ENCODE assay signal across 24 mouse cellular contexts in the genomic region with DNA sequence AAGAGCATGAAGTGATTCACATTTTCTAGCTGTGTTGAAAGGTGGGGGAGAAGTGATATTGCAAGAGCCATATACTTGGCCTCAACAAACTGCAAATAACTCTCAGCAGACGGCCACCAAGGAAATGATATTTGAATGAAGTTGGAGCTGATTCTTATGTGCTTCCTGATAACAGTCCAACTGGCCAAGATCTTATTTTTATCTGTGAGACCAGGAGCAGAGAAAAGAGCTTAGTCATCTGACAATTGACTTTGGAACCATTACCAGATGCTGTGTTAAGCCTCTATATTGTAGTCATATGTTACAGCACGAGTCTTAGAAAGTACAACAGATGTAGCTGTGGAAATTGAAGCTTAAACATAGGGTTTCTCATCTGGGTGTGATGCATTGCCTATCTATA.
DNase-seq lines count a peak whose midpoint lies in the region; ATAC-seq and TF ChIP-seq lines count a peak whose summit lies in the region.
"Had no signal": no experiment of that assay in that cellular context is flagged by ENCODE, and none has a peak within 500 bp of the region (broad histone marks: within the 10 kb centered on the region; RNA-seq: fewer than 3 reads in every experiment).

No protein-coding gene starts in this region.

- H3K27ac ChIP-seq in embryonic facial prominence, embryonic 14.5 days (replicated peaks; ENCODE audit: low read depth, low read length) = no peak overlapping the region
- H3K27ac ChIP-seq in embryonic facial prominence, embryonic 10.5 days (replicated peaks) = no peak overlapping the region
- H3K27ac ChIP-seq in liver, embryonic 12.5 days = no peak overlapping the region
- H3K27ac ChIP-seq in liver, postnatal 0 days (ENCODE audit: low read depth) = no peak overlapping the region
- H3K27ac ChIP-seq in liver, embryonic 13.5 days = no peak overlapping the region
- no peak overlapping the region for H3K27ac ChIP-seq in hindbrain, embryonic 12.5 days
- H3K27ac ChIP-seq: forebrain, embryonic 13.5 days; hindbrain, embryonic 13.5 days; midbrain, embryonic 15.5 days; stomach, embryonic 15.5 days had no signal

- WGBS in embryonic facial prominence, embryonic 14.5 days = 52% methylated on average over 2 of the region's 2 CpGs
- 73% methylated on average over 2 of the region's 2 CpGs for WGBS in embryonic facial prominence, embryonic 10.5 days
- WGBS in liver, embryonic 12.5 days (ENCODE audit: insufficient replicate concordance) = 29% methylated on average over 2 of the region's 2 CpGs
- whole genome bisulfite sequencing in liver, postnatal 0 days (ENCODE audit: insufficient replicate concordance) = 45% methylated on average over 2 of the region's 2 CpGs
- 24% methylated on average over 2 of the region's 2 CpGs for WGBS in liver, embryonic 13.5 days (ENCODE audit: insufficient replicate concordance)
- WGBS in hindbrain, embryonic 12.5 days = 83% methylated on average over 2 of the region's 2 CpGs

- H3K9me3 ChIP-seq in embryonic facial prominence, embryonic 14.5 days (ENCODE audit: control insufficient read depth, low read length) = no peaks in the 10 kb centered on the region
- H3K9me3 ChIP-seq in embryonic facial prominence, embryonic 10.5 days = no peaks in the 10 kb centered on the region
- H3K9me3 ChIP-seq in liver, embryonic 12.5 days (replicated peaks) = no peaks in the 10 kb centered on the region
- H3K9me3 ChIP-seq in liver, postnatal 0 days (ENCODE audit: low read length) = no peaks in the 10 kb centered on the region
- no peaks in the 10 kb centered on the region for H3K9me3 ChIP-seq in liver, embryonic 13.5 days (replicated peaks)
- H3K9me3 ChIP-seq in hindbrain, embryonic 12.5 days (replicated peaks) = no peaks in the 10 kb centered on the region
- H3K9me3 ChIP-seq: forebrain, embryonic 13.5 days; hindbrain, embryonic 13.5 days; megakaryocyte, embryonic 14.5 days; midbrain, embryonic 15.5 days; stomach, embryonic 15.5 days had no signal

- no peak for TF ChIP-seq CTCF in liver, postnatal 0 days (IDR thresholded peaks at IDR 0.05; ENCODE audit: low read depth)

- no peaks in the 10 kb centered on the region for H3K36me3 ChIP-seq in embryonic facial prominence, embryonic 14.5 days (ENCODE audit: control insufficient read depth, insufficient read depth, low read length)
- H3K36me3 ChIP-seq in embryonic facial prominence, embryonic 10.5 days (replicated peaks) = no peaks in the 10 kb centered on the region
- no peaks in the 10 kb centered on the region for H3K36me3 ChIP-seq in liver, embryonic 12.5 days
- no peaks in the 10 kb centered on the region for H3K36me3 ChIP-seq in liver, postnatal 0 days (replicated peaks; ENCODE audit: insufficient read depth, low read length)
- H3K36me3 ChIP-seq in liver, embryonic 13.5 days = no peaks in the 10 kb centered on the region
- no peaks in the 10 kb centered on the region for H3K36me3 ChIP-seq in hindbrain, embryonic 12.5 days
- H3K36me3 ChIP-seq: hindbrain, embryonic 13.5 days; midbrain, embryonic 15.5 days; stomach, embryonic 15.5 days had no signal

- H3K4me2 ChIP-seq in embryonic facial prominence, embryonic 14.5 days (ENCODE audit: low read depth, low read length) = no peak overlapping the region
- H3K4me2 ChIP-seq in liver, embryonic 12.5 days = no peak overlapping the region
- no peak overlapping the region for H3K4me2 ChIP-seq in liver, postnatal 0 days (ENCODE audit: low read depth, low read length)
- no peak overlapping the region for H3K4me2 ChIP-seq in liver, embryonic 13.5 days
- H3K4me2 ChIP-seq in hindbrain, embryonic 12.5 days (replicated peaks) = no peak overlapping the region
- H3K4me2 ChIP-seq: forebrain, embryonic 13.5 days; heart, embryonic 11.5 days; hindbrain, embryonic 13.5 days; midbrain, embryonic 15.5 days; stomach, embryonic 15.5 days had no signal

- peak; percentile 26 for DNase-seq in embryonic facial prominence, embryonic 14.5 days (ENCODE audit: low spot score)
- no peak for DNase-seq in embryonic facial prominence, embryonic 10.5 days (ENCODE audit: low spot score)
- DNase-seq in liver, postnatal 0 days = no peak
- no peak for DNase-seq in liver, embryonic 13.5 days
- DNase-seq in embryo, embryonic 10.5 days (ENCODE audit: low spot score) = no peak
- DNase-seq in cerebellum, postnatal 4 days (ENCODE audit: low spot score in 2 of 2) = no peak
- DNase-seq: adrenal gland, adult 8-10 months; cerebellum, postnatal 10 days; heart, postnatal 10 days; kidney, adult 2 months; kidney, postnatal 10 days; left cerebral cortex, postnatal 4 days; lung, adult 18-20 months; lung, postnatal 14 days had no signal

- no peaks in the 10 kb centered on the region for H3K4me1 ChIP-seq in embryonic facial prominence, embryonic 14.5 days (ENCODE audit: control insufficient read depth, insufficient read depth, low read length)
- no peaks in the 10 kb centered on the region for H3K4me1 ChIP-seq in embryonic facial prominence, embryonic 10.5 days
- no peaks in the 10 kb centered on the region for H3K4me1 ChIP-seq in liver, embryonic 12.5 days
- no peaks in the 10 kb centered on the region for H3K4me1 ChIP-seq in liver, postnatal 0 days (ENCODE audit: insufficient read depth)
- H3K4me1 ChIP-seq in liver, embryonic 13.5 days (replicated peaks) = no peaks in the 10 kb centered on the region
- H3K4me1 ChIP-seq in hindbrain, embryonic 12.5 days = no peaks in the 10 kb centered on the region
- H3K4me1 ChIP-seq: forebrain, embryonic 13.5 days; hindbrain, embryonic 13.5 days; megakaryocyte, embryonic 14.5 days; midbrain, embryonic 15.5 days; stomach, embryonic 15.5 days had no signal

- H3K9ac ChIP-seq in embryonic facial prominence, embryonic 14.5 days (ENCODE audit: low read depth, low read length) = no peak overlapping the region
- H3K9ac ChIP-seq in liver, embryonic 12.5 days = no peak overlapping the region
- H3K9ac ChIP-seq in liver, postnatal 0 days (replicated peaks) = no peak overlapping the region
- H3K9ac ChIP-seq in liver, embryonic 13.5 days = no peak overlapping the region
- H3K9ac ChIP-seq in hindbrain, embryonic 12.5 days = no peak overlapping the region
- H3K9ac ChIP-seq: forebrain, embryonic 13.5 days; hindbrain, embryonic 13.5 days; midbrain, embryonic 15.5 days; stomach, embryonic 15.5 days had no signal

- TF ChIP-seq EP300 in liver, postnatal 0 days (IDR thresholded peaks at IDR 0.05; ENCODE audit: low read depth) = no peak

- H3K27me3 ChIP-seq in embryonic facial prominence, embryonic 14.5 days (replicated peaks; ENCODE audit: control insufficient read depth, insufficient read depth, low read length) = no peaks in the 10 kb centered on the region
- H3K27me3 ChIP-seq in embryonic facial prominence, embryonic 10.5 days (replicated peaks; ENCODE audit: low read depth, poor library complexity, severe bottlenecking) = no peaks in the 10 kb centered on the region
- no peaks in the 10 kb centered on the region for H3K27me3 ChIP-seq in liver, embryonic 12.5 days (replicated peaks)
- H3K27me3 ChIP-seq in liver, postnatal 0 days (ENCODE audit: insufficient read depth, low read length) = no peaks in the 10 kb centered on the region
- no peaks in the 10 kb centered on the region for H3K27me3 ChIP-seq in liver, embryonic 13.5 days
- no peaks in the 10 kb centered on the region for H3K27me3 ChIP-seq in hindbrain, embryonic 12.5 days
- H3K27me3 ChIP-seq: forebrain, embryonic 13.5 days; hindbrain, embryonic 13.5 days; megakaryocyte, embryonic 14.5 days; midbrain, embryonic 15.5 days; stomach, embryonic 15.5 days had no signal

- ATAC-seq in embryonic facial prominence, embryonic 14.5 days (ENCODE audit: low read depth) = no peak
- ATAC-seq in liver, embryonic 12.5 days = peak; percentile 78
- no peak for ATAC-seq in liver, postnatal 0 days
- peak; percentile 55; the same call in 1 of the 2 replicates for ATAC-seq in liver, embryonic 13.5 days (ENCODE audit: low read depth)
- no peak for ATAC-seq in hindbrain, embryonic 12.5 days (ENCODE audit: low FRiP score)
- ATAC-seq: forebrain, embryonic 13.5 days; inflammation-experienced regulatory T-cells, adult 6 months; midbrain, embryonic 15.5 days had no signal

- no peak overlapping the region for H3K4me3 ChIP-seq in embryonic facial prominence, embryonic 14.5 days (ENCODE audit: low read depth, low read length)
- no peak overlapping the region for H3K4me3 ChIP-seq in embryonic facial prominence, embryonic 10.5 days
- no peak overlapping the region for H3K4me3 ChIP-seq in liver, embryonic 12.5 days
- no peak overlapping the region for H3K4me3 ChIP-seq in liver, postnatal 0 days (ENCODE audit: low read depth, low read length)
- H3K4me3 ChIP-seq in liver, embryonic 13.5 days (replicated peaks) = no peak overlapping the region
- H3K4me3 ChIP-seq in hindbrain, embryonic 12.5 days = no peak overlapping the region
- H3K4me3 ChIP-seq: forebrain, embryonic 13.5 days; hindbrain, embryonic 13.5 days; megakaryocyte, embryonic 14.5 days; midbrain, embryonic 15.5 days; myocyte; stomach, embryonic 15.5 days had no signal

Comparison
In these comparisons a context has a peak if more than half of its experiments do, and no peak if none do; other contexts are left out.
1. ATAC-seq: peak in liver, embryonic 12.5 days (single experiment) and liver, embryonic 13.5 days (single experiment); none in embryonic facial prominence, embryonic 14.5 days (single experiment), liver, postnatal 0 days (single experiment) and hindbrain, embryonic 12.5 days (single experiment).